Mouse (Mus musculus) liver, embryonic 15.5 days (tissue): ENCODE measurements around the gene Trmt61a. TPM values are rescaled to one million over a fixed set of nuclear protein-coding genes. Genes with fewer than 3 reads are reported as not detected.
"Not testable (repeated sequence)": the region's sequence is repeated elsewhere in the genome, so short reads cannot be mapped to it uniquely, and the experiment has no call there.

Source experiments
- ATAC-seq: fragments of 200-750 bp; cut with Nextera tagmentation; 2 replicates; pipeline ENCODE4 v1.8.0; 2017; ENCODE audit warnings: moderate number of reproducible peaks, mild to moderate bottlenecking, moderate library complexity; ENCODE audit not compliant: insufficient read depth
- H3K27ac ChIP-seq: fragments of 300-500 bp; sonication (generic); replicated peaks from 2 replicates; pipeline ENCODE4 v1.5.1; 2015; ENCODE audit warnings: mild to moderate bottlenecking, inconsistent platforms
- H3K27me3 ChIP-seq: fragments of 300-500 bp; sonication (generic); 2 replicates; pipeline ENCODE4 v1.6.1; 2015; ENCODE audit warnings: mild to moderate bottlenecking, inconsistent platforms
- H3K36me3 ChIP-seq: fragments of 300-500 bp; sonication (generic); replicated peaks from 2 replicates; pipeline ENCODE4 v1.6.1; 2015; ENCODE audit warnings: moderate library complexity, mild to moderate bottlenecking, inconsistent platforms
- H3K4me1 ChIP-seq: fragments of 300-500 bp; sonication (generic); replicated peaks from 2 replicates; pipeline ENCODE4 v1.6.1; 2015; ENCODE audit warnings: inconsistent platforms
- H3K4me2 ChIP-seq: fragments of 300-500 bp; sonication (generic); 2 replicates; pipeline ENCODE4 v1.6.1; 2015; ENCODE audit warnings: moderate library complexity, mild to moderate bottlenecking, inconsistent platforms
- H3K4me3 ChIP-seq: fragments of 300-500 bp; sonication (generic); replicated peaks from 2 replicates; pipeline ENCODE4 v1.5.1; 2015; ENCODE audit warnings: mild to moderate bottlenecking, inconsistent platforms
- H3K9ac ChIP-seq: fragments of 300-500 bp; sonication (generic); 2 replicates; pipeline ENCODE4 v1.6.1; 2015; ENCODE audit warnings: moderate library complexity, mild to moderate bottlenecking, inconsistent platforms
- H3K9me3 ChIP-seq: fragments of 300-500 bp; sonication (generic); replicated peaks from 2 replicates; pipeline ENCODE4 v1.6.1; 2016; ENCODE audit warnings: inconsistent platforms
- WGBS: fragments of 180-500 bp; shearing (Covaris S2); methylation state at CpG from one replicate; pipeline ENCODE4 v1.1.7; 2015; ENCODE audit warnings: mixed read lengths; ENCODE audit not compliant: insufficient replicate concordance; 5-methylcytosine and 5-hydroxymethylcytosine counted together
- polyA plus RNA-seq: library from polyadenylated mRNA; unstranded; fragments of >200 nt; fragmentation: Nextera tagmentation; extraction: Ambion mirVana; gene quantifications from 2 replicates; pipeline ENCODE4 v1.2.1, GENCODE M21; 2015

Trmt61a gene
- polyA plus RNA-seq: 5.9 and 7.3 TPM in 2 replicates

GRCm38 (mm10) chr12:111677882-111678669 is at the start of gene Trmt61a:
Gene Trmt61a (plus strand): TSS chr12:111678105.
- WGBS: under 1% methylated on average over 51 of the region's 51 CpGs
- peak within 1 kb of the TSS; percentile 83 for H3K4me3 ChIP-seq
- no peaks in the 10 kb centered on the region for H3K9me3 ChIP-seq
- H3K9ac ChIP-seq: peak within 1 kb of the TSS; percentile 62
- peak within 1 kb of the TSS; percentile 74 for H3K27ac ChIP-seq
- H3K4me2 ChIP-seq: peak within 1 kb of the TSS; percentile 78
- H3K4me1 ChIP-seq: peaks cover 33% of the 10 kb centered on the region
- peaks cover 29% of the 10 kb centered on the region for H3K27me3 ChIP-seq
- ATAC-seq: peak; percentile 80
- peaks cover 20% of the 10 kb centered on the region; the same call in 1 of the 2 replicates for H3K36me3 ChIP-seq

DNA sequence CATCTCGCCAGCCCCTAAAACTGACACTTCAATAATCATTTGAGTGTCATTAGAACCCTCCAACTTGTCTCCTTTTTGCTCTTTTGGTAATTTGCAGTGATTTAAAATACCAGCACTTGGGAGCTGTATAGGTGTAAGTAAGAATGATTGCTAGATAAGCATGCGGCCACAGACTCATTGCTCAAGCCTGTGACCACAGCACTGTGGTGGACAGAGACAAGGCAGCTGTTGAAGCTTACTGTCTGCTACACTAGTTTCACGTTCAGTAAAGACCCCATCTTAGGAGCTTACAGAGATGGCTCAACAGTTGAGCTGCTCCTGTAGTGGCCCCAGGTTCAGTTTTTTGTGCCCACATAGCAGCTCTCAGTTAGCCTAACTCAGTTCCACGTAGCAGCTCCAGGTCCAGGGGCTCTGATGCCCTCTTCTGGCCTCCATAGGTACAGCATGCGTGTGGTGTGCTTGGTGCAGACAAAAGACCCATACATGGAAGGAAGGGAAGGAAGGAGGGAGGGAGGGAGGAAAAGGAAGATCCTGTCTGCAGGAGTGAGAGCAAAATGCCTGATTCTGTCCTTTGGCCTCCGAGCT is 29.8 kb upstream of the Trmt61a start:
- no peak overlapping the region for H3K27ac ChIP-seq
- H3K4me1 ChIP-seq: no peaks in the 10 kb centered on the region
- H3K9ac ChIP-seq: no peak overlapping the region
- ATAC-seq: peak; percentile 38
- no peaks in the 10 kb centered on the region for H3K27me3 ChIP-seq
- 45% methylated on average over 6 of the region's 6 CpGs for WGBS
- H3K4me2 ChIP-seq: no peak overlapping the region
- H3K4me3 ChIP-seq: no peak overlapping the region
- peaks cover 90% of the 10 kb centered on the region for H3K36me3 ChIP-seq
- H3K9me3 ChIP-seq: no peaks in the 10 kb centered on the region

GRCm38 (mm10) chr12:111652953-111653352 is 25.0 kb upstream of the Trmt61a start:
- no peaks in the 10 kb centered on the region for H3K27me3 ChIP-seq
- 82% methylated on average over 3 of the region's 3 CpGs for WGBS
- no peaks in the 10 kb centered on the region for H3K9me3 ChIP-seq
- no peak overlapping the region for H3K4me3 ChIP-seq
- H3K36me3 ChIP-seq: peaks cover 88% of the 10 kb centered on the region
- ATAC-seq: no peak
- H3K27ac ChIP-seq: no peak overlapping the region
- H3K4me2 ChIP-seq: no peak overlapping the region
- no peaks in the 10 kb centered on the region for H3K4me1 ChIP-seq
- H3K9ac ChIP-seq: no peak overlapping the region

GRCm38 (mm10) chr12:111653434-111653833 is 24.5 kb upstream of the Trmt61a start:
- no peak for ATAC-seq
- Histone ChIP-seq H3K27me3 (no peaks in the 10 kb centered on the region), H3K9me3 (no peaks in the 10 kb centered on the region), H3K4me1 (no peaks in the 10 kb centered on the region), H3K36me3 (peaks cover 83% of the 10 kb centered on the region), H3K4me3 (no peak overlapping the region), H3K9ac (no peak overlapping the region), H3K4me2 (no peak overlapping the region), H3K27ac (no peak overlapping the region)
- WGBS: 31% methylated on average over 3 of the region's 3 CpGs

GRCm38 (mm10) chr12:111655695-111656094 is 22.2 kb upstream of the Trmt61a start:
- H3K27me3 ChIP-seq: no peaks in the 10 kb centered on the region
- no peak overlapping the region for H3K4me2 ChIP-seq
- ATAC-seq: no peak
- no peak overlapping the region for H3K27ac ChIP-seq
- 91% methylated on average over 11 of the region's 11 CpGs for WGBS
- H3K36me3 ChIP-seq: peaks cover 64% of the 10 kb centered on the region
- no peaks in the 10 kb centered on the region for H3K9me3 ChIP-seq
- H3K9ac ChIP-seq: no peak overlapping the region
- no peaks in the 10 kb centered on the region for H3K4me1 ChIP-seq
- no peak overlapping the region for H3K4me3 ChIP-seq

GRCm38 (mm10) chr12:111659331-111659730 is 18.6 kb upstream of the Trmt61a start:
- Histone ChIP-seq H3K4me3 (no peak overlapping the region), H3K9ac (no peak overlapping the region), H3K4me2 (no peak overlapping the region), H3K36me3 (peaks cover 36% of the 10 kb centered on the region), H3K9me3 (no peaks in the 10 kb centered on the region), H3K27me3 (no peaks in the 10 kb centered on the region), H3K27ac (no peak overlapping the region; the same call in 1 of the 2 replicates), H3K4me1 (peaks cover 2% of the 10 kb centered on the region; the same call in 1 of the 2 replicates)
- no peak for ATAC-seq
- 88% methylated on average over 4 of the region's 4 CpGs for WGBS

DNA sequence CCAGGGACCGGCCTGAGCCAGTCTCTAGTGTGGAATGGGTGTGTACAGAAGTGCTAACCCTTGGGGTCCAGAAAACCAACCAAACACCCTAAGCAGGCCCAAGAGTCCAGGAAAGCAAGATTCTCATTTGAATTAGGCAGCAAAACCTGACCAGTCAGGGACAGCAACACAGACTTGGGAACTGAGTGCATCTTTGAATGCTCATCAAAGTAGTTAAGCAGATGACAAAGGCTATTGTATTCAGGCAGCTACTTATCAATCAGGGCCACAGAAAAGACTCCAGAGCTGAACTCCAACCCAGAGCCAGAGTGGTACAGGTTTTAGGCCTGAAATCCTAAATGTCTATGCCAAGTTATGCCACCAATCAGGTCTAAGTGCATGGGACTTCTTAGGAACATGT is 17.3 kb upstream of the Trmt61a start:
- Histone ChIP-seq H3K36me3 (peaks cover 23% of the 10 kb centered on the region), H3K9ac (no peak overlapping the region), H3K27me3 (no peaks in the 10 kb centered on the region), H3K27ac (no peak overlapping the region), H3K9me3 (no peaks in the 10 kb centered on the region), H3K4me3 (no peak overlapping the region), H3K4me1 (peaks cover 2% of the 10 kb centered on the region; the same call in 1 of the 2 replicates), H3K4me2 (no peak overlapping the region)
- no peak for ATAC-seq
- WGBS: 97% methylated on average over 1 of the region's 1 CpGs

- not testable (repeated sequence) for ATAC-seq, H3K4me1 ChIP-seq
- 89% methylated on average over 11 of the region's 11 CpGs for WGBS
Measured at GRCm38 (mm10) chr12:111661554-111661953, 16.4 kb upstream of the Trmt61a start.

GRCm38 (mm10) chr12:111663228-111664143 is 14.4 kb upstream of the Trmt61a start:
- peaks cover 8% of the 10 kb centered on the region; the same call in 1 of the 2 replicates for H3K27me3 ChIP-seq
- H3K36me3 ChIP-seq: peaks cover 3% of the 10 kb centered on the region; the same call in 1 of the 2 replicates
- no peak overlapping the region for H3K4me2 ChIP-seq
- H3K4me3 ChIP-seq: no peak overlapping the region
- no peaks in the 10 kb centered on the region for H3K9me3 ChIP-seq
- H3K4me1 ChIP-seq: peaks cover 3% of the 10 kb centered on the region
- no peak for ATAC-seq
- H3K9ac ChIP-seq: no peak overlapping the region
- WGBS: 62% methylated on average over 17 of the region's 17 CpGs
- H3K27ac ChIP-seq: no peak overlapping the region

More at GRCm38 (mm10) chr12:111661554-111661953, 16.4 kb upstream of the Trmt61a start:
- H3K4me2 ChIP-seq, H3K27ac ChIP-seq, H3K9ac ChIP-seq, H3K4me3 ChIP-seq, H3K27me3 ChIP-seq, H3K9me3 ChIP-seq: not testable (repeated sequence)
- H3K36me3 ChIP-seq: peaks cover 15% of the 10 kb centered on the region

- Histone ChIP-seq H3K4me3 (no peak overlapping the region), H3K4me1 (peaks cover 10% of the 10 kb centered on the region), H3K9ac (no peak overlapping the region), H3K4me2 (no peak overlapping the region), H3K27me3 (peaks cover 15% of the 10 kb centered on the region), H3K27ac (no peak overlapping the region), H3K36me3 (no peaks in the 10 kb centered on the region; the same call in 1 of the 2 replicates), H3K9me3 (no peaks in the 10 kb centered on the region)
- 64% methylated on average over 6 of the region's 6 CpGs for WGBS
- no peak for ATAC-seq
Measured at GRCm38 (mm10) chr12:111664144-111664634, 13.7 kb upstream of the Trmt61a start.
